In the genomic region with DNA sequence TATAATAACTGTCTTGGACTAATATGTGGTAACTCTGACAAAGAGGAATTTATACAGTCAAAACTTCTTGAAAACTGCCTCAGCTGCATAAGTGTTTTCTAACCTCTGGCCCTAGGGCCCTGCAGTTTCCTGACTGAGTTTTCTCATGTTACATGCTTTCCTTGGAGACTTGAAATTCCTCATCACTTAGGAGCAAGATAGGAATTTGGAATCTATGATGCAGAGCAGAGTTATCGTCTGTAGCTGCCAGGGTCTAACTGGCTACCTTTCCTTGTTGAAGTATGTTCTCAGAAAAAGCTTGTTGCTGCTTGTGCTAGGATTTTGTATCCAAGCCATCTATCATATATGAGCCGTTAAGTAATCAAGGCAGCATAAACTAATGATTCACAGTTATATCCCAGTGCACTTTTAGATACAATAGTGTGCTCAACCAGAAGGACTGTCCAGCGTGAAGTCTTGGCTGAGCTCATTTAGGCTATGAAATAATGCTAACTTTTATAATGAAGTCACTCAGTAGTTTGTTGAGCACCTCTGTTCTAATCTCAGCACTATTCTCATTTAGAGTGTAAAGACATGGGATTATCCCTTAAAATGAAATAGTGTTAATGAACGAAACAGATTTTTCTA, we compare ENCODE assay signal across 26 mouse cellular contexts. TPM values are rescaled to one million over a fixed set of nuclear protein-coding genes. Genes with fewer than 3 reads are reported as not detected.
DNase-seq lines count a peak whose midpoint lies in the region; ATAC-seq and TF ChIP-seq lines count a peak whose summit lies in the region.
"Had no signal": no experiment of that assay in that cellular context is flagged by ENCODE, and none has a peak within 500 bp of the region (broad histone marks: within the 10 kb centered on the region; RNA-seq: fewer than 3 reads in every experiment).

No protein-coding gene starts in this region.

- no peak overlapping the region for H3K27ac ChIP-seq in kidney, postnatal 0 days
- no peak overlapping the region for H3K27ac ChIP-seq in liver, postnatal 0 days (ENCODE audit: low read depth)
- H3K27ac ChIP-seq: embryonic facial prominence, embryonic 15.5 days; forebrain, embryonic 13.5 days; heart, embryonic 13.5 days; hindbrain, postnatal 0 days; intestine, embryonic 15.5 days; liver, embryonic 15.5 days; midbrain, embryonic 13.5 days; neural tube, embryonic 13.5 days had no signal

- no peaks in the 10 kb centered on the region for H3K36me3 ChIP-seq in kidney, postnatal 0 days (ENCODE audit: insufficient read depth, low read length)
- no peaks in the 10 kb centered on the region for H3K36me3 ChIP-seq in liver, postnatal 0 days (replicated peaks; ENCODE audit: insufficient read depth, low read length)
- H3K36me3 ChIP-seq: embryonic facial prominence, embryonic 15.5 days; heart, embryonic 13.5 days; intestine, embryonic 15.5 days; liver, embryonic 15.5 days; midbrain, embryonic 13.5 days; neural tube, embryonic 13.5 days had no signal

- H3K4me2 ChIP-seq in kidney, postnatal 0 days (ENCODE audit: low read length): no peak overlapping the region
- H3K4me2 ChIP-seq in liver, postnatal 0 days (ENCODE audit: low read depth, low read length): no peak overlapping the region
- H3K4me2 ChIP-seq: embryonic facial prominence, embryonic 15.5 days; forebrain, embryonic 13.5 days; heart, embryonic 13.5 days; intestine, embryonic 15.5 days; liver, embryonic 15.5 days; midbrain, embryonic 13.5 days; neural tube, embryonic 13.5 days had no signal

- no peak overlapping the region for H3K9ac ChIP-seq in kidney, postnatal 0 days (ENCODE audit: low read depth, low read length)
- no peak overlapping the region for H3K9ac ChIP-seq in liver, postnatal 0 days (replicated peaks)
- H3K9ac ChIP-seq: embryonic facial prominence, embryonic 15.5 days; forebrain, embryonic 13.5 days; heart, embryonic 13.5 days; intestine, embryonic 15.5 days; liver, embryonic 15.5 days; midbrain, embryonic 13.5 days; neural tube, embryonic 13.5 days had no signal

- no peaks in the 10 kb centered on the region for H3K27me3 ChIP-seq in kidney, postnatal 0 days (ENCODE audit: insufficient read depth, low read length)
- no peaks in the 10 kb centered on the region for H3K27me3 ChIP-seq in liver, postnatal 0 days (ENCODE audit: insufficient read depth, low read length)
- H3K27me3 ChIP-seq: embryonic facial prominence, embryonic 15.5 days; forebrain, embryonic 13.5 days; heart, embryonic 13.5 days; intestine, embryonic 15.5 days; liver, embryonic 15.5 days; megakaryocyte, embryonic 14.5 days; neural tube, embryonic 13.5 days had no signal

- no peak for ATAC-seq in kidney, postnatal 0 days (replicated peaks; ENCODE audit: low FRiP score, low read depth)
- ATAC-seq in liver, postnatal 0 days: no peak
- ATAC-seq: forebrain, embryonic 13.5 days; hindbrain, postnatal 0 days; intestine, embryonic 15.5 days; lung, postnatal 0 days; midbrain, embryonic 13.5 days had no signal

- H3K4me3 ChIP-seq in kidney, postnatal 0 days (replicated peaks; ENCODE audit: low read depth, low read length): no peak overlapping the region
- H3K4me3 ChIP-seq in liver, postnatal 0 days (ENCODE audit: low read depth, low read length): no peak overlapping the region
- H3K4me3 ChIP-seq: embryonic facial prominence, embryonic 15.5 days; forebrain, embryonic 13.5 days; heart, embryonic 13.5 days; intestine, embryonic 15.5 days; liver, embryonic 15.5 days; megakaryocyte, embryonic 14.5 days; midbrain, embryonic 13.5 days; neural tube, embryonic 13.5 days had no signal

- H3K4me1 ChIP-seq in kidney, postnatal 0 days (replicated peaks; ENCODE audit: insufficient read depth, low read length): no peaks in the 10 kb centered on the region
- no peaks in the 10 kb centered on the region for H3K4me1 ChIP-seq in liver, postnatal 0 days (ENCODE audit: insufficient read depth)
- H3K4me1 ChIP-seq: embryonic facial prominence, embryonic 15.5 days; forebrain, embryonic 13.5 days; heart, embryonic 13.5 days; intestine, embryonic 15.5 days; liver, embryonic 15.5 days; megakaryocyte, embryonic 14.5 days; midbrain, embryonic 13.5 days; neural tube, embryonic 13.5 days had no signal

- peak; percentile 42 for DNase-seq in kidney, postnatal 0 days (ENCODE audit: low spot score)
- no peak for DNase-seq in kidney, postnatal 36 days
- peak; percentile 10 for DNase-seq in Muller cell, postnatal 12 days (ENCODE audit: inconsistent ontology term)
- peak; percentile 14 for DNase-seq in embryo, embryonic 10.5 days (ENCODE audit: low spot score)
- peak; percentile 2 for DNase-seq in forelimb bud, embryonic 11.5 days (ENCODE audit: low read depth, low spot score)
- no peak for DNase-seq in liver, postnatal 0 days
- no peak for DNase-seq in adrenal gland, adult 2 months
- DNase-seq: adrenal gland, postnatal 25 days; B cell, adult 2 months; cerebellum, adult 11-12 months; cerebellum, adult 9-11 months; gastrocnemius, postnatal 36 days; heart, postnatal 10 days; kidney, adult 2 months; layer of hippocampus, postnatal 36 days; lung, postnatal 4 days had no signal

- WGBS in kidney, postnatal 0 days: 63% methylated on average over 4 of the region's 4 CpGs
- WGBS in liver, postnatal 0 days (ENCODE audit: insufficient replicate concordance): 69% methylated on average over 4 of the region's 4 CpGs

- TF ChIP-seq EP300 in liver, postnatal 0 days (IDR thresholded peaks at IDR 0.05; ENCODE audit: low read depth): no peak

- H3K9me3 ChIP-seq in kidney, postnatal 0 days (replicated peaks; ENCODE audit: low read length): no peaks in the 10 kb centered on the region
- no peaks in the 10 kb centered on the region for H3K9me3 ChIP-seq in liver, postnatal 0 days (ENCODE audit: low read length)
- H3K9me3 ChIP-seq: embryonic facial prominence, embryonic 15.5 days; forebrain, embryonic 13.5 days; heart, embryonic 13.5 days; intestine, embryonic 15.5 days; liver, embryonic 15.5 days; megakaryocyte, embryonic 14.5 days; midbrain, embryonic 13.5 days; neural tube, embryonic 13.5 days had no signal

- TF ChIP-seq CTCF in kidney, postnatal 0 days (IDR thresholded peaks at IDR 0.05; ENCODE audit: low read depth): no peak
- TF ChIP-seq CTCF in liver, postnatal 0 days (IDR thresholded peaks at IDR 0.05; ENCODE audit: low read depth): no peak

RNA-seq across cellular contexts. Expression of a gene that starts 37.1 kb away (rescaled TPM):
- 36.5 and 37.2 TPM in 2 replicates for polyA plus RNA-seq in kidney, postnatal 0 days (2015; fragmentation: Nextera tagmentation; extraction: Ambion mirVana)
- 13.0 and 14.1 TPM in 2 replicates for polyA plus RNA-seq in liver, postnatal 0 days (2015; fragmentation: Nextera tagmentation; extraction: Ambion mirVana)
- total RNA-seq in adrenal gland, adult 2 months (2021): 10 to 100 TPM; 24.6 to 27.1 TPM
- 7.0 and 9.0 TPM in 2 replicates for polyA plus RNA-seq in adrenal gland, adult 2 months (2012; rRNA removed)

Comparison
In these comparisons a context has a peak if more than half of its experiments do, and no peak if none do; other contexts are left out.
1. DNase-seq: peak in kidney, postnatal 0 days (single experiment), Muller cell, postnatal 12 days (single experiment), embryo, embryonic 10.5 days (single experiment) and forelimb bud, embryonic 11.5 days (single experiment); none in kidney, postnatal 36 days (0 of 2), liver, postnatal 0 days (single experiment) and adrenal gland, adult 2 months (single experiment).